Mouse (Mus musculus) hindbrain, embryonic 10.5 days (tissue): ENCODE measurements around the gene Hibadh. TPM values are rescaled to one million over a fixed set of nuclear protein-coding genes. Genes with fewer than 3 reads are reported as not detected.

Experiments
- DNase-seq: peaks from one replicate; pipeline ENCODE4 v3.0.0-alpha.2; 2017; ENCODE audit warnings: low spot score
- H3K27ac ChIP-seq: fragments of 300-500 bp; sonication (generic); 2 replicates; pipeline ENCODE4 v1.5.1; 2016; ENCODE audit warnings: mild to moderate bottlenecking, moderate library complexity
- H3K27me3 ChIP-seq: fragments of 300-500 bp; sonication (generic); 2 replicates; pipeline ENCODE4 v1.6.1; 2016; ENCODE audit warnings: mild to moderate bottlenecking; ENCODE audit not compliant: poor library complexity, insufficient read depth, severe bottlenecking
- H3K36me3 ChIP-seq: fragments of 300-500 bp; sonication (generic); 2 replicates; pipeline ENCODE4 v1.6.1; 2016; ENCODE audit warnings: mild to moderate bottlenecking, moderate library complexity
- H3K4me1 ChIP-seq: fragments of 300-500 bp; sonication (generic); replicated peaks from 2 replicates; pipeline ENCODE4 v1.6.1; 2016; ENCODE audit warnings: mild to moderate bottlenecking
- H3K4me3 ChIP-seq: fragments of 300-500 bp; sonication (generic); 2 replicates; pipeline ENCODE4 v1.5.1; 2016; ENCODE audit warnings: mild to moderate bottlenecking, moderate library complexity
- H3K9me3 ChIP-seq: fragments of 300-500 bp; sonication (generic); 2 replicates; pipeline ENCODE4 v1.6.1; 2016; ENCODE audit warnings: mild to moderate bottlenecking, moderate library complexity
- WGBS: fragments of 180-500 bp; shearing (Covaris S2); methylation state at CpG from one replicate; pipeline ENCODE4 v1.1.7; 2016; 5-methylcytosine and 5-hydroxymethylcytosine counted together
- polyA plus RNA-seq: library from polyadenylated mRNA; unstranded; fragments of >200 nt; fragmentation: Nextera tagmentation; extraction: Ambion mirVana; gene quantifications from 2 replicates; pipeline ENCODE4 v1.2.1, GENCODE M21; 2016

The Hibadh gene
- polyA plus RNA-seq, 1 experiment from 2014 or later, result 71.8 TPM

- H3K4me1 ChIP-seq, result no peaks in the 10 kb centered on the region; the same call in 1 of the 2 replicates
- WGBS, result 89% methylated on average over 11 of the region's 11 CpGs
- peaks cover 11% of the 10 kb centered on the region for H3K36me3 ChIP-seq
- no peak overlapping the region for H3K4me3 ChIP-seq
- DNase-seq, result no peak
- no peak overlapping the region for H3K27ac ChIP-seq
- H3K9me3 ChIP-seq, result peaks cover 12% of the 10 kb centered on the region
- H3K27me3 ChIP-seq, result no peaks in the 10 kb centered on the region
These were observed 105.0 kb downstream of the Hibadh start for GRCm38 (mm10) chr6:52535072-52535704.

GRCm38 (mm10) chr6:52532144-52532492 is 108.1 kb downstream of the Hibadh start:
- WGBS, result 81% methylated on average over 8 of the region's 8 CpGs
- H3K36me3 ChIP-seq, result peaks cover 3% of the 10 kb centered on the region
- peaks cover 6% of the 10 kb centered on the region for H3K9me3 ChIP-seq
- no peak overlapping the region for H3K27ac ChIP-seq
- no peaks in the 10 kb centered on the region for H3K27me3 ChIP-seq
- no peaks in the 10 kb centered on the region for H3K4me1 ChIP-seq
- H3K4me3 ChIP-seq, result no peak overlapping the region
- DNase-seq, result no peak

GRCm38 (mm10) chr6:52531366-52532143 is 108.6 kb downstream of the Hibadh start:
- H3K4me1 ChIP-seq, result no peaks in the 10 kb centered on the region
- no peaks in the 10 kb centered on the region for H3K36me3 ChIP-seq
- no peak overlapping the region for H3K27ac ChIP-seq
- no peak for DNase-seq
- H3K4me3 ChIP-seq, result no peak overlapping the region
- no peaks in the 10 kb centered on the region for H3K27me3 ChIP-seq
- 87% methylated on average over 19 of the region's 19 CpGs for WGBS
- H3K9me3 ChIP-seq, result peaks cover under 1% of the 10 kb centered on the region; the same call in 1 of the 2 replicates

GRCm38 (mm10) chr6:52530861-52531260 is 109.3 kb downstream of the Hibadh start:
- Histone ChIP-seq H3K4me3 (no peak overlapping the region), H3K36me3 (no peaks in the 10 kb centered on the region), H3K27ac (no peak overlapping the region), H3K27me3 (no peaks in the 10 kb centered on the region), H3K4me1 (no peaks in the 10 kb centered on the region), H3K9me3 (no peaks in the 10 kb centered on the region)
- WGBS, result 91% methylated on average over 10 of the region's 10 CpGs
- no peak for DNase-seq

DNA sequence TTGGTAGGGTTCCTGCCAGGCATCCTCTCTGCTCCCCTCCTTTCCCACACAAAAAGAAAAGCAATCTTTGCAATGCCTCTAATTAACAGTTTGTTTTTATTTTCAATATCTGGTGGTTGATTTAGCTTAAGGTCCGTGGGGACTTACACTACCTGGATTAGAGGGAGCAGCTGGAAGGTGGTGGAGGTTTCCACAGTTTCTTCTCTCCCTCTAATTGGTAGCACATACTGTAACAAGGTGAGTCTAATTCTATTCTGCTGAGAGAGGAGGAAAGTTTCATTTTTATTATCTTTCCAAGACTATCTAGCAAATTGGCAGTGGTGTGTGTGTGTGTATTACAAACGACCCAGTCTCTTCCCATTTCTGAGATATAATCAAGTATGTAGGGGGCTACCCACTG is 116.0 kb downstream of the Hibadh start:
- no peak for DNase-seq
- H3K4me3 ChIP-seq, result no peak overlapping the region
- H3K27ac ChIP-seq, result no peak overlapping the region
- H3K27me3 ChIP-seq, result 0 out of 2 replicates have a peak, but pooled peaks cover 4% of the 10 kb centered on the region
- no peaks in the 10 kb centered on the region for H3K36me3 ChIP-seq
- H3K9me3 ChIP-seq, result no peaks in the 10 kb centered on the region
- WGBS, result 57% methylated on average over 2 of the region's 2 CpGs
- no peaks in the 10 kb centered on the region for H3K4me1 ChIP-seq

- Histone ChIP-seq H3K27ac (no peak overlapping the region), H3K4me1 (peaks cover 7% of the 10 kb centered on the region; the same call in 1 of the 2 replicates), H3K27me3 (no peaks in the 10 kb centered on the region), H3K9me3 (no peaks in the 10 kb centered on the region), H3K4me3 (no peak overlapping the region), H3K36me3 (no peaks in the 10 kb centered on the region)
- 90% methylated on average over 10 of the region's 10 CpGs for WGBS
- DNase-seq, result no peak
These were observed 121.5 kb downstream of the Hibadh start for GRCm38 (mm10) chr6:52518704-52519103.

DNA sequence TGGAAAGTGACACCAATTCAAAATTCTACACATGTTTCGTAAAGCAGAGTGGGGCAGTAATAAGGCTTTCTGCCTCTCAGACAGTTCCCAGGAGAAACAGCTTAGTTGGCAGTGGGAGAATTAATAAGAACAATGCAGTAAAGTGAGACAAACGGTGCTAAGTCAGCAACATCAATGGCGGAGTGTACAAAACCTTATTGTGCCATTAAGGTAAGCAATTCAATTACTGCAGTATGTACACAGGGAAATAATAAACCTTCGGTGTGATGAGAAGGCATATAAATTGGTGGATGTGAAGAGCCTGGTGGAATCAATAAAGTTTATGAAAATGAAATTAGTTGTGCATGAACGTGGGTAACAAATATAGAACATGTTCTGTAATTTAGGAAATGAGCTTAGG is 122.9 kb downstream of the Hibadh start:
- Histone ChIP-seq H3K4me1 (peaks cover 12% of the 10 kb centered on the region), H3K27me3 (no peaks in the 10 kb centered on the region), H3K36me3 (no peaks in the 10 kb centered on the region), H3K27ac (no peak overlapping the region), H3K4me3 (no peak overlapping the region), H3K9me3 (no peaks in the 10 kb centered on the region)
- 85% methylated on average over 5 of the region's 5 CpGs for WGBS
- no peak for DNase-seq

GRCm38 (mm10) chr6:52513876-52514405 is 126.2 kb downstream of the Hibadh start:
- no peak overlapping the region for H3K4me3 ChIP-seq
- 12% methylated on average over 4 of the region's 4 CpGs for WGBS
- H3K27me3 ChIP-seq, result no peaks in the 10 kb centered on the region
- H3K27ac ChIP-seq, result 0 out of 2 replicates have a peak overlapping the region, but pooled peaks have one; percentile 16
- H3K9me3 ChIP-seq, result no peaks in the 10 kb centered on the region
- DNase-seq, result no peak
- no peaks in the 10 kb centered on the region for H3K36me3 ChIP-seq
- H3K4me1 ChIP-seq, result peaks cover 12% of the 10 kb centered on the region

- Histone ChIP-seq H3K27me3 (no peaks in the 10 kb centered on the region), H3K27ac (no peak overlapping the region), H3K9me3 (no peaks in the 10 kb centered on the region), H3K4me3 (no peak overlapping the region), H3K4me1 (peaks cover 7% of the 10 kb centered on the region), H3K36me3 (no peaks in the 10 kb centered on the region)
- DNase-seq, result no peak
- WGBS, result 86% methylated on average over 3 of the region's 3 CpGs
These were observed 131.4 kb downstream of the Hibadh start for GRCm38 (mm10) chr6:52508789-52509188.

- no peak for DNase-seq
- Histone ChIP-seq H3K36me3 (no peaks in the 10 kb centered on the region), H3K4me3 (no peak overlapping the region), H3K27ac (no peak overlapping the region), H3K4me1 (no peaks in the 10 kb centered on the region), H3K9me3 (no peaks in the 10 kb centered on the region), H3K27me3 (no peaks in the 10 kb centered on the region)
- WGBS, result 86% methylated on average over 7 of the region's 7 CpGs
These were observed 132.2 kb downstream of the Hibadh start for GRCm38 (mm10) chr6:52507946-52508345.

DNA sequence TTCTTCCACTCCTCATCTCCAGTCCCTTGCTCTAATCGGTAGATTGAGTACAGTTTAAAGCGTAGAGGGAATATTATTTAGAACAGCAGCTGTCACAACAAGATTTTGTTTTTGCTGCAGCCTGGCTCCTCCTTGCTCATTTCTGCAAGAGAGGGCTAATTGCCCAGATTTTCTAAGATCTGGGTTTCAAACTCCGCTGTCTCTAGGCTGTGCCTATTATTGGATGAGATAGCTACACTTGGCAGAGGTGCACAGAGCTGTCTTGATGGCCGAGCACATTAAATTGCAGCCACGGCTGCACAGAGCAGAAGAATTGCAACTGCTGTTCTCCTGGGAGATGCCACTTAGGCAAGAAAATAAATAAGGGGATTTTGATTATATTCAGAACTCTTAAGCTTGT is 133.0 kb downstream of the Hibadh start:
- WGBS, result 83% methylated on average over 5 of the region's 5 CpGs
- H3K4me1 ChIP-seq, result no peaks in the 10 kb centered on the region
- H3K36me3 ChIP-seq, result no peaks in the 10 kb centered on the region
- H3K4me3 ChIP-seq, result no peak overlapping the region
- DNase-seq, result no peak
- H3K9me3 ChIP-seq, result no peaks in the 10 kb centered on the region
- H3K27ac ChIP-seq, result no peak overlapping the region
- H3K27me3 ChIP-seq, result no peaks in the 10 kb centered on the region

DNA sequence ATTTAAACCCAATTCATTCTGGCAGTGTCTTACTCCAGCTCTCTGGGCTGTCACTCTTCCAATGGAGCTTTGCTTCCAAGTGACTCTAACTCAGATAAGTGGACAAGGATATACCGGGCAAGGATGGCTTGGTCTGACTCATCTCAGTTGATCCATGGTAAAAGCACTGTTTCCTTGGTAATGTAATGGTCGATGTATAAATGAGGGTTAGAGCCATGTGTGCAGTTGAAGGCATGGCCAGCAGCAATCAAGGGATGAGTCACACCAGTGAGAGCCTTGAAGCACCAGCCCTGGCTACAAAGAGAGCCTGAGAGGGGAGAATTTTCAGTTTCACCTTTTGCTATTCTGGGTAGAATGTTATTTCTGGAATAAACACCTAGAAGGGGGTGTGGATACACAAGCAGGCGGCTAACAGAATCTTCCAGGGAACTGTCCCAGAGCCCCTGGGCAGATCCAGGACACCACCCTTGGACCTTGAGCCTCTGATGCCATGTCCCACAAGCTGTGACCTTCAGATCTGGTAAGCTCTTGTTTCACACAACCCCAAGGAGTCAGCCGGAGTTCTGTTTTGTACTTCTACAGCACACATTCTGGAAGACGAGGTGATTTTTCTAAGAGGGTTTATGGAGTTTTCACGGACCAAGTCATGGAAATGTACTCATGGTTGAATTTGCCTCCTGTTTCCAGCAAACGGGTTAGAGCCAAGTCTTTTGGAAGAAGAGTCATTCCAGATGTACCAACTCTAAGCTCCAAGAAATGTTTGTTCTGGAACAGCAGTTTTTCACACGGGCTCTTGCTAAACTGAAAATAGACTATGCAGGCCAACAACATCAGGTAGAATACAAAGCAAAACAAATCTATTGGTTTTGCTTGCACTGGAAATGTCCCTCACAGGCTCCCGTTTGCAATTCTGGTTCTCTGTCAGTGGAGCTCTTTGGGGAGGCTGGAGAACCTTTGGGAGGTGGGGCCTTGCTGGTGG is 134.1 kb downstream of the Hibadh start:
- Histone ChIP-seq H3K4me3 (no peak overlapping the region), H3K27ac (no peak overlapping the region), H3K9me3 (no peaks in the 10 kb centered on the region), H3K27me3 (no peaks in the 10 kb centered on the region), H3K36me3 (no peaks in the 10 kb centered on the region), H3K4me1 (no peaks in the 10 kb centered on the region)
- 90% methylated on average over 9 of the region's 9 CpGs for WGBS
- no peak for DNase-seq
